Mouse (Mus musculus) G1E (cell line): ENCODE data around the gene Pm20d2. TPM values are rescaled to one million over a fixed set of nuclear protein-coding genes. Genes with fewer than 3 reads are reported as not detected.

Source experiments
- ATAC-seq: 2 replicates; pipeline ENCODE4 v1.8.0; 2016; ENCODE audit warnings: mild to moderate bottlenecking; ENCODE audit not compliant: insufficient number of reproducible peaks, poor library complexity, low FRiP score, severe bottlenecking; ENCODE audit errors: extremely low read depth
- DNase-seq: peaks from one replicate; pipeline ENCODE4 v3.0.0; 2012; ENCODE audit warnings: low spot score
- H3K27me3 ChIP-seq: 2 replicates; pipeline ENCODE4 v1.6.1; 2012; ENCODE audit warnings: mild to moderate bottlenecking, low read length, inconsistent platforms; ENCODE audit not compliant: insufficient read depth
- H3K36me3 ChIP-seq: replicated peaks from 2 replicates; pipeline ENCODE3; 2012; ENCODE audit warnings: mild to moderate bottlenecking, inconsistent platforms
- H3K4me1 ChIP-seq: 2 replicates; pipeline ENCODE4 v1.6.1; 2012; ENCODE audit warnings: low read depth, low read length, inconsistent platforms, mixed read lengths; ENCODE audit not compliant: insufficient read depth
- H3K4me3 ChIP-seq: 2 replicates; pipeline ENCODE4 v1.5.1; 2012; ENCODE audit warnings: low read depth, mild to moderate bottlenecking, inconsistent platforms, low read length, moderate library complexity, mixed read lengths
- H3K9me3 ChIP-seq: replicated peaks from 2 replicates; pipeline ENCODE4 v1.6.1; 2012; ENCODE audit warnings: inconsistent platforms
- CTCF ChIP-seq: IDR thresholded peaks from 2 replicates; pipeline ENCODE4 v1.5.1; 2012; ENCODE audit warnings: low read depth, low read length, inconsistent platforms, mixed read lengths
- GATA1 ChIP-seq: IDR thresholded peaks from 2 replicates; pipeline ENCODE4 v1.6.1; 2012; ENCODE audit warnings: borderline replicate concordance, low read length, inconsistent platforms, mixed read lengths
- GATA2 ChIP-seq: IDR thresholded peaks from 2 replicates; pipeline ENCODE4 v1.6.1; 2012; ENCODE audit warnings: low read depth, low read length, inconsistent platforms, borderline replicate concordance
- POLR2AphosphoS5 ChIP-seq: IDR thresholded peaks from 2 replicates; pipeline ENCODE4 v1.6.1; 2012; ENCODE audit warnings: low read depth, low read length, inconsistent platforms; ENCODE audit not compliant: insufficient replicate concordance
- TAL1 ChIP-seq: conservative IDR thresholded peaks from 2 replicates; pipeline ENCODE4 v1.6.1; 2012; ENCODE audit warnings: low read depth, low read length, inconsistent platforms, mixed read lengths
- polyA plus RNA-seq: library from polyadenylated mRNA; stranded (reverse); fragments of >175 nt; gene quantifications from 2 replicates; pipeline ENCODE4 v1.2.3, GENCODE M21; 2012
- total RNA-seq, 2 experiments: library from RNA; stranded (forward) in 1 of 2; stranded (reverse) in 1 of 2; fragments of 200-1000 nt in 1 of 2; fragments of >200 nt in 1 of 2; fragmentation: Nextera tagmentation in 1 of 2; gene quantifications; 2 replicates each; pipeline ENCODE4 v1.2.3; 2014 to 2017

Gene Pm20d2
- total and polyA plus RNA-seq, 3 experiments, result not detected

- Histone ChIP-seq H3K27me3 (peaks cover 7% of the 10 kb centered on the region; the same call in 1 of the 2 replicates), H3K9me3 (no peaks in the 10 kb centered on the region), H3K36me3 (no peaks in the 10 kb centered on the region), H3K4me3 (no peak overlapping the region), H3K4me1 (no peaks in the 10 kb centered on the region)
- no peak for DNase-seq
- ATAC-seq, result no peak
- no peak for TF ChIP-seq GATA2
- TF ChIP-seq TAL1, result no peak
- TF ChIP-seq POLR2AphosphoS5, result no peak
- TF ChIP-seq CTCF, result no peak
- TF ChIP-seq GATA1, result no peak
Observed at GRCm38 (mm10) chr4:33183477-33183876, 6.1 kb downstream of the Pm20d2 start.

- Histone ChIP-seq H3K4me1 (no peaks in the 10 kb centered on the region), H3K36me3 (no peaks in the 10 kb centered on the region), H3K4me3 (no peak overlapping the region), H3K27me3 (peaks cover 11% of the 10 kb centered on the region; the same call in 1 of the 2 replicates), H3K9me3 (no peaks in the 10 kb centered on the region)
- DNase-seq, result no peak
- no peak for TF ChIP-seq GATA1
- no peak for TF ChIP-seq POLR2AphosphoS5
- TF ChIP-seq GATA2, result no peak
- no peak for TF ChIP-seq CTCF
- TF ChIP-seq TAL1, result no peak
- ATAC-seq, result no peak
Observed at GRCm38 (mm10) chr4:33152087-33153038, 37.2 kb downstream of the Pm20d2 start.

- TF ChIP-seq POLR2AphosphoS5 (no peak), GATA1 (no peak), CTCF (no peak), TAL1 (no peak), GATA2 (no peak)
- no peaks in the 10 kb centered on the region for H3K4me1 ChIP-seq
- no peak overlapping the region for H3K4me3 ChIP-seq
Observed at GRCm38 (mm10) chr4:33149150-33149549, 40.4 kb downstream of the Pm20d2 start.

GRCm38 (mm10) chr4:33147825-33148224 is 41.7 kb downstream of the Pm20d2 start:
- no peak overlapping the region for H3K4me3 ChIP-seq
- DNase-seq, result no peak
- no peaks in the 10 kb centered on the region for H3K4me1 ChIP-seq
- ATAC-seq, result no peak
- H3K36me3 ChIP-seq, result no peaks in the 10 kb centered on the region
- H3K9me3 ChIP-seq, result no peaks in the 10 kb centered on the region
- TF ChIP-seq CTCF, result no peak
- TF ChIP-seq TAL1, result no peak
- TF ChIP-seq GATA2, result no peak
- TF ChIP-seq POLR2AphosphoS5, result no peak
- TF ChIP-seq GATA1, result no peak
- peaks cover 12% of the 10 kb centered on the region for H3K27me3 ChIP-seq

More at GRCm38 (mm10) chr4:33149150-33149549, 40.4 kb downstream of the Pm20d2 start:
- no peaks in the 10 kb centered on the region for H3K36me3 ChIP-seq
- H3K9me3 ChIP-seq, result no peaks in the 10 kb centered on the region
- no peak for DNase-seq
- ATAC-seq, result no peak
- peaks cover 9% of the 10 kb centered on the region for H3K27me3 ChIP-seq

- Histone ChIP-seq H3K27me3 (peaks cover 7% of the 10 kb centered on the region), H3K9me3 (no peaks in the 10 kb centered on the region), H3K4me3 (no peak overlapping the region), H3K4me1 (no peaks in the 10 kb centered on the region), H3K36me3 (no peaks in the 10 kb centered on the region)
- no peak for TF ChIP-seq TAL1
- no peak for TF ChIP-seq CTCF
- no peak for TF ChIP-seq GATA2
- no peak for TF ChIP-seq POLR2AphosphoS5
- no peak for TF ChIP-seq GATA1
- ATAC-seq (no peak), DNase-seq (no peak)
Observed at GRCm38 (mm10) chr4:33146679-33147291, 42.8 kb downstream of the Pm20d2 start.

GRCm38 (mm10) chr4:33132221-33132620 is 57.3 kb downstream of the Pm20d2 start, which contains the start of gene Gabrr1:
Gene Gabrr1, plus strand, starts transcription at chr4:33132521.
- ATAC-seq (no peak), DNase-seq (no peak)
- TF ChIP-seq GATA2, result no peak
- TF ChIP-seq TAL1, result no peak
- TF ChIP-seq CTCF, result no peak
- TF ChIP-seq POLR2AphosphoS5, result no peak
- TF ChIP-seq GATA1, result no peak
- no peak within 1 kb of the TSS for H3K4me3 ChIP-seq
- H3K9me3 ChIP-seq, result no peaks in the 10 kb centered on the region
- H3K27me3 ChIP-seq, result no peaks in the 10 kb centered on the region
- no peaks in the 10 kb centered on the region for H3K4me1 ChIP-seq
- H3K36me3 ChIP-seq, result no peaks in the 10 kb centered on the region
